Comparison of ENCODE assay signal across 7 mouse cellular contexts in genomic region chr3:55782056-55782687, GRCm38 (mm10). TPM values are rescaled to one million over a fixed set of nuclear protein-coding genes. Genes with fewer than 3 reads are reported as not detected.
DNase-seq lines count a peak whose midpoint lies in the region; ATAC-seq and TF ChIP-seq lines count a peak whose summit lies in the region.

Mab21l1 (plus strand) TSS chr3:55782510.

- H3K27ac ChIP-seq in ES-Bruce4 (ENCODE audit: insufficient read depth, low read length): no peak within 1 kb of the TSS
- no peak within 1 kb of the TSS for H3K27ac ChIP-seq in bone marrow macrophage, adult 2 months (ENCODE audit: insufficient read depth, low read depth, low read length)
- H3K27ac ChIP-seq in forebrain, embryonic 11.5 days (ENCODE audit: low read depth, low read length): peak within 1 kb of the TSS; percentile 59
- H3K27ac ChIP-seq in hindbrain, embryonic 10.5 days: peak within 1 kb of the TSS; percentile 88
- peak within 1 kb of the TSS; percentile 87 for H3K27ac ChIP-seq in limb, embryonic 15.5 days

- ATAC-seq in forebrain, embryonic 11.5 days (replicated peaks; ENCODE audit: low FRiP score): peak; percentile 76
- peak; percentile 53; the same call in 1 of the 2 replicates for ATAC-seq in limb, embryonic 15.5 days (ENCODE audit: insufficient number of reproducible peaks, low FRiP score, low TSS enrichment, low read depth)

- under 1% methylated on average over 16 of the region's 16 CpGs for WGBS in forebrain, embryonic 11.5 days
- under 1% methylated on average over 16 of the region's 16 CpGs for WGBS in hindbrain, embryonic 10.5 days
- WGBS in limb, embryonic 15.5 days: 13% methylated on average over 16 of the region's 16 CpGs

- H3K9me3 ChIP-seq in ES-Bruce4 (replicated peaks; ENCODE audit: control insufficient read depth, insufficient read depth, low read length, poor library complexity, severe bottlenecking): no peaks in the 10 kb centered on the region; the same call in 1 of the 2 replicates
- no peaks in the 10 kb centered on the region for H3K9me3 ChIP-seq in forebrain, embryonic 11.5 days (ENCODE audit: control insufficient read depth, low read length)
- no peaks in the 10 kb centered on the region for H3K9me3 ChIP-seq in hindbrain, embryonic 10.5 days
- H3K9me3 ChIP-seq in limb, embryonic 15.5 days: no peaks in the 10 kb centered on the region

- H3K4me1 ChIP-seq in ES-Bruce4 (ENCODE audit: control insufficient read depth, insufficient read depth, low read length): no peaks in the 10 kb centered on the region
- H3K4me1 ChIP-seq in bone marrow macrophage, adult 2 months (ENCODE audit: control insufficient read depth, insufficient read depth, low read length): 0 out of 2 replicates have a peak, but pooled peaks cover 7% of the 10 kb centered on the region
- H3K4me1 ChIP-seq in forebrain, embryonic 11.5 days (replicated peaks; ENCODE audit: control insufficient read depth, insufficient read depth, low read length): peaks cover 25% of the 10 kb centered on the region
- peaks cover 54% of the 10 kb centered on the region for H3K4me1 ChIP-seq in hindbrain, embryonic 10.5 days (replicated peaks)
- H3K4me1 ChIP-seq in limb, embryonic 15.5 days: peaks cover 27% of the 10 kb centered on the region

- no peak within 1 kb of the TSS for H3K9ac ChIP-seq in ES-Bruce4 (ENCODE audit: low read depth, poor library complexity, severe bottlenecking)
- peak within 1 kb of the TSS; percentile 45 for H3K9ac ChIP-seq in forebrain, embryonic 11.5 days (ENCODE audit: low read length)
- peak within 1 kb of the TSS; percentile 54 for H3K9ac ChIP-seq in limb, embryonic 15.5 days

- TF ChIP-seq POLR2A in ES-Bruce4 (IDR thresholded peaks at IDR 0.05; ENCODE audit: insufficient read depth, low read length): no peak
- no peak for TF ChIP-seq POLR2A in bone marrow macrophage, adult 2 months (IDR thresholded peaks at IDR 0.05; ENCODE audit: borderline replicate concordance, low read depth, low read length)

- peak; percentile 77 for DNase-seq in forebrain, embryonic 11.5 days (ENCODE audit: low spot score)
- DNase-seq in hindbrain, embryonic 10.5 days (ENCODE audit: low spot score): peak; percentile 75
- DNase-seq in skeletal muscle tissue, adult 2 months (ENCODE audit: low read depth, low spot score): peak; percentile 73
- DNase-seq in thymus, postnatal 0 days (ENCODE audit: low spot score): no peak

- H3K36me3 ChIP-seq in ES-Bruce4 (ENCODE audit: control insufficient read depth, insufficient read depth, low read length, poor library complexity, severe bottlenecking): no peaks in the 10 kb centered on the region
- no peaks in the 10 kb centered on the region for H3K36me3 ChIP-seq in forebrain, embryonic 11.5 days (ENCODE audit: control insufficient read depth, insufficient read depth, low read length)
- no peaks in the 10 kb centered on the region for H3K36me3 ChIP-seq in hindbrain, embryonic 10.5 days
- H3K36me3 ChIP-seq in limb, embryonic 15.5 days: no peaks in the 10 kb centered on the region

- no peak for TF ChIP-seq CTCF in ES-Bruce4 (IDR thresholded peaks at IDR 0.05; ENCODE audit: low read depth, low read length)
- TF ChIP-seq CTCF in bone marrow macrophage, adult 2 months (IDR thresholded peaks at IDR 0.05; ENCODE audit: low read depth, low read length): no peak

- peaks cover 13% of the 10 kb centered on the region for H3K27me3 ChIP-seq in ES-Bruce4 (ENCODE audit: control insufficient read depth, insufficient read depth, low read length, poor library complexity, severe bottlenecking)
- H3K27me3 ChIP-seq in forebrain, embryonic 11.5 days (ENCODE audit: control insufficient read depth, insufficient read depth, low read length): peaks cover 73% of the 10 kb centered on the region
- H3K27me3 ChIP-seq in hindbrain, embryonic 10.5 days (ENCODE audit: insufficient read depth, poor library complexity, severe bottlenecking): peaks cover 99% of the 10 kb centered on the region
- H3K27me3 ChIP-seq in limb, embryonic 15.5 days: peaks cover 30% of the 10 kb centered on the region

- no peak for TF ChIP-seq EP300 in ES-Bruce4 (IDR thresholded peaks at IDR 0.05; ENCODE audit: insufficient read depth, low read depth, low read length)

- peak within 1 kb of the TSS; percentile 44 for H3K4me2 ChIP-seq in forebrain, embryonic 11.5 days (ENCODE audit: low read depth, low read length, severe bottlenecking)
- H3K4me2 ChIP-seq in limb, embryonic 15.5 days: peak within 1 kb of the TSS; percentile 53

- peak within 1 kb of the TSS; percentile 30 for H3K4me3 ChIP-seq in ES-Bruce4 (ENCODE audit: low read depth, low read length)
- H3K4me3 ChIP-seq in bone marrow macrophage, adult 2 months (ENCODE audit: insufficient read depth, low read length): peak within 1 kb of the TSS; percentile 53
- H3K4me3 ChIP-seq in forebrain, embryonic 11.5 days (ENCODE audit: low read depth, low read length): peak within 1 kb of the TSS; percentile 27
- peak within 1 kb of the TSS; percentile 59 for H3K4me3 ChIP-seq in hindbrain, embryonic 10.5 days
- peak within 1 kb of the TSS; percentile 47 for H3K4me3 ChIP-seq in limb, embryonic 15.5 days

RNA-seq across cellular contexts. Expression of gene Mab21l1, which starts in this region (rescaled TPM):
- not detected in 2 replicates for polyA plus RNA-seq in ES-Bruce4 (2011; ENCODE audit: insufficient read depth, insufficient read length, low read depth, missing spikeins)
- polyA plus RNA-seq in bone marrow macrophage, adult 2 months (2012; ENCODE audit: insufficient read depth, insufficient read length, missing spikeins): not detected in 2 replicates
- 16.6 and 20.5 TPM in 2 replicates for polyA plus RNA-seq in forebrain, embryonic 11.5 days (2014; fragmentation: Nextera tagmentation; extraction: Ambion mirVana)
- polyA plus RNA-seq in hindbrain, embryonic 10.5 days (2016; fragmentation: Nextera tagmentation; extraction: Ambion mirVana): 26.8 and 57.6 TPM in 2 replicates
- polyA plus RNA-seq in limb, embryonic 15.5 days (2015; fragmentation: Nextera tagmentation; extraction: Ambion mirVana): 16.3 and 17.6 TPM in 2 replicates
- 0.55 and 0.56 TPM in 2 replicates for polyA plus RNA-seq in thymus, postnatal 0 days (2015; fragmentation: Nextera tagmentation; extraction: Ambion mirVana)

Comparison
In these comparisons a context has a peak if more than half of its experiments do, and no peak if none do; other contexts are left out.
1. RNA of gene Mab21l1 (polyA plus RNA-seq): 26.8 to 57.6 TPM in hindbrain, embryonic 10.5 days, 16.3 to 17.6 TPM in limb, embryonic 15.5 days and 16.6 to 20.5 TPM in forebrain, embryonic 11.5 days; 0.55 to 0.56 TPM in thymus, postnatal 0 days, not detected in ES-Bruce4 and not detected in bone marrow macrophage, adult 2 months; every median in the first group is over 10 times any median in the second.
2. H3K27ac ChIP-seq: peak in forebrain, embryonic 11.5 days (single experiment), hindbrain, embryonic 10.5 days (single experiment) and limb, embryonic 15.5 days (single experiment); none in ES-Bruce4 (single experiment) and bone marrow macrophage, adult 2 months (single experiment).
3. Peak in every context shown above with its lines, with median percentiles within 50 percentile points of each other: H3K4me3 ChIP-seq.